Mouse (Mus musculus): ENCODE results near the gene Plscr4.

DNA sequence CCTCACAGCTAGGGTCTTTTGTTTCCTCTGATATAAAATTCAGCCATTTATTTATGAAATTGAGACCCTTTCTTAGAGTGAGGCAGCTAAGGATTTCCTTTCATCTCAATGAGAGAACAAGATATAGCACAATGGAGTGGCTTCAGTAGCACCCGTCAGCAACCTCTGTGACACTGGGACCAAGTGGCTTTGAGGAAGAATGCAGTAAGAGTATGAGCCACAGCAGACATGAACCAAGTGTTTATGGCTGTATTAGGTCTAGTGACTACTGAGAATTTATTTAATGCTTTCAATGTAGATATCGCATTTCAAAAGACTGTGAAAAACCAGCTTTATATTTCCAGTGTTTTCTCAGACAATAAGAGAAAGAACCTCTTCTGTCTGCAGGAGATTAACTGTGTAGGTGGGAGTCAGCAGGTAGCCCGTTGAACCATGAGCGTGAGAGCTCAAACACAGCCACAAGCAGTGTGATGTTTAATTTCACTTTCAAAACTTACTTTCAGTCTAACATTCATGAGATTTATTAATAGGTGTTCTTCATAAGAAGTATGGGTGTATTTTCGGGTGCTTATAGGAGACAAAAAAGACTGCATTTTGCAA lies 15.2 kb downstream of the Plscr4 start:
- no peak for TF ChIP-seq POLR2A (IDR thresholded peaks at IDR 0.05; ENCODE audit: extremely low read depth, insufficient read depth, low read length)
- TF ChIP-seq CTCF (IDR thresholded peaks at IDR 0.05; ENCODE audit: low read depth, low read length), result no peak

Measured in liver, adult 2 months (tissue).